Mouse (Mus musculus) heart, embryonic 14.5 days (tissue): ENCODE results near the gene U2af1. TPM values are rescaled to one million over a fixed set of nuclear protein-coding genes. Genes with fewer than 3 reads are reported as not detected.
"Not testable (repeated sequence)": the region's sequence is repeated elsewhere in the genome, so short reads cannot be mapped to it uniquely, and the experiment has no call there.

Experiments used
- ATAC-seq: fragments of 200-750 bp; cut with Nextera tagmentation; 2 replicates; pipeline ENCODE4 v1.8.0; 2017; ENCODE audit warnings: low read depth, moderate TSS enrichment; ENCODE audit not compliant: insufficient number of reproducible peaks, insufficient read depth, low FRiP score
- H3K27ac ChIP-seq, 2 experiments: fragments of 200-500 bp in 1 of 2; fragments of 300-500 bp in 1 of 2; sonication (generic) in 1 of 2; replicated peaks in 1 of 2; 2 replicates each; pipeline ENCODE4 v1.5.1; 2012 to 2014; ENCODE audit warnings: low read depth in 2 of 2, low read length in 2 of 2, control low read depth in 1 of 2, mild to moderate bottlenecking in 1 of 2, mixed read lengths in 1 of 2; ENCODE audit not compliant: control insufficient read depth in 1 of 2, insufficient read depth in 1 of 2
- H3K27me3 ChIP-seq: fragments of 300-500 bp; sonication (generic); 2 replicates; pipeline ENCODE4 v1.6.1; 2014; ENCODE audit warnings: mild to moderate bottlenecking, low read length, control low read depth; ENCODE audit not compliant: control insufficient read depth, insufficient read depth
- H3K36me3 ChIP-seq: fragments of 300-500 bp; sonication (generic); 2 replicates; pipeline ENCODE4 v1.6.1; 2014; ENCODE audit warnings: mild to moderate bottlenecking, control low read depth, low read length, mixed read lengths; ENCODE audit not compliant: control insufficient read depth, insufficient read depth
- H3K4me1 ChIP-seq, 2 experiments: fragments of 200-500 bp in 1 of 2; fragments of 300-500 bp in 1 of 2; sonication (generic) in 1 of 2; 2 replicates each; pipeline ENCODE4 v1.6.1; 2012 to 2014; ENCODE audit warnings: low read length in 2 of 2, control low read depth in 1 of 2, mixed read lengths in 1 of 2; ENCODE audit not compliant: control insufficient read depth in 2 of 2, insufficient read depth in 2 of 2
- H3K4me2 ChIP-seq: fragments of 300-500 bp; sonication (generic); 2 replicates; pipeline ENCODE4 v1.6.1; 2014; ENCODE audit warnings: mild to moderate bottlenecking, low read length
- H3K4me3 ChIP-seq, 2 experiments: fragments of 200-500 bp in 1 of 2; fragments of 300-500 bp in 1 of 2; sonication (generic) in 1 of 2; 2 replicates each; pipeline ENCODE4 v1.5.1; 2012 to 2014; ENCODE audit warnings: low read length in 2 of 2, mild to moderate bottlenecking in 2 of 2, control low read depth in 1 of 2, low read depth in 1 of 2, moderate library complexity in 1 of 2; ENCODE audit not compliant: control insufficient read depth in 1 of 2, insufficient read depth in 1 of 2
- H3K9ac ChIP-seq: fragments of 300-500 bp; sonication (generic); 2 replicates; pipeline ENCODE4 v1.6.1; 2014; ENCODE audit warnings: mild to moderate bottlenecking, low read length
- H3K9me3 ChIP-seq: fragments of 300-500 bp; sonication (generic); 2 replicates; pipeline ENCODE4 v1.6.1; 2016; ENCODE audit warnings: low read length, control low read depth; ENCODE audit not compliant: control insufficient read depth
- WGBS: fragments of 180-500 bp; shearing (Covaris S2); extraction: QIAGEN DNeasy Blood & Tissue Kit; methylation state at CpG from one replicate; pipeline ENCODE4 v1.1.7; 2014; 5-methylcytosine and 5-hydroxymethylcytosine counted together
- polyA plus RNA-seq: library from polyadenylated mRNA; unstranded; fragments of >200 nt; fragmentation: Nextera tagmentation; extraction: Ambion mirVana; gene quantifications from 2 replicates; pipeline ENCODE4 v1.2.1, GENCODE M21; 2014

U2af1 gene
- polyA plus RNA-seq, result 96.5 and 112 TPM in 2 replicates

DNA sequence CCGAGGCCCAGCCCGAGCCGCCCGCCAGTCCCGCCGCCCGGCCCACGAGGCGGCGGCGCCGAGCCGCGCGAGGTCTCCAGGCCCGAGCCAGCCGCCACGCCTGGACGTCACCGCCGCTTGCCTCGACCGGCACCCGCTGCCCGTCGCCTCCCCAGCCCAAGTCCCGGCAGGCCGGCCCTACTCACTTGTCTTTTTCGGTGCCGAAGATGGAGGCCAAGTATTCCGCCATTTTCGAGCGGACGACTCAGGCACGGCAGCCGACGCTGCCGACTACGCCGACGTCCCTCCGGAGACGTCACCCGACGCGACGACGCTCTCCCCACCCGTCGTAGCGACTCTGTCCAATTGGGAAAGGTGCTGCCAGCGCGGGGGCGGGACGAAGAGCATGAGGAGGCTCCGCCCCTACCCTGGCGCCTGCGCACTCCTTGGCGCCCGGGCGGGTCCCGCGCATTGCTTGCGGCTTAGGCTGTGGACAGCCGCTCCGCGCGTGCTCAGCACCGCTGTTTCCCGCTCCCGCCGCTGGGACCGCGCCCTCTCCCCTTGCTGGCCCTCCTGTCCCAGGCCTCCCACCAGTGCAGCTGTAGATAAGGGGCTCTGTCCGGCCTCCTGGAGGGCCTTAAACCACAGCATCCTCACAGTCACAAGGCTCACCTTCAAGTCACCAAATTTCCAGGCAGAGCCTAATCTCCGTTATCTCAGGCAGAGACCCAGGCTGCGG, at the start of gene U2af1:
Gene U2af1, minus strand, starts transcription at position 425 of the 718 bp plus-strand sequence.
- ATAC-seq, result peak; percentile 99
- under 1% methylated on average over 77 of the region's 77 CpGs for WGBS
- Histone ChIP-seq H3K36me3 (peaks cover 26% of the 10 kb centered on the region), H3K4me1 (peaks cover 8 to 21% of the 10 kb centered on the region in 2 experiments), H3K9ac (peak within 1 kb of the TSS; percentile 99), H3K27me3 (no peaks in the 10 kb centered on the region), H3K27ac (peak within 1 kb of the TSS; percentile 84 to 86), H3K9me3 (no peaks in the 10 kb centered on the region), H3K4me3 (peak within 1 kb of the TSS; percentile 87 to 97), H3K4me2 (peak within 1 kb of the TSS; percentile 93)

DNA sequence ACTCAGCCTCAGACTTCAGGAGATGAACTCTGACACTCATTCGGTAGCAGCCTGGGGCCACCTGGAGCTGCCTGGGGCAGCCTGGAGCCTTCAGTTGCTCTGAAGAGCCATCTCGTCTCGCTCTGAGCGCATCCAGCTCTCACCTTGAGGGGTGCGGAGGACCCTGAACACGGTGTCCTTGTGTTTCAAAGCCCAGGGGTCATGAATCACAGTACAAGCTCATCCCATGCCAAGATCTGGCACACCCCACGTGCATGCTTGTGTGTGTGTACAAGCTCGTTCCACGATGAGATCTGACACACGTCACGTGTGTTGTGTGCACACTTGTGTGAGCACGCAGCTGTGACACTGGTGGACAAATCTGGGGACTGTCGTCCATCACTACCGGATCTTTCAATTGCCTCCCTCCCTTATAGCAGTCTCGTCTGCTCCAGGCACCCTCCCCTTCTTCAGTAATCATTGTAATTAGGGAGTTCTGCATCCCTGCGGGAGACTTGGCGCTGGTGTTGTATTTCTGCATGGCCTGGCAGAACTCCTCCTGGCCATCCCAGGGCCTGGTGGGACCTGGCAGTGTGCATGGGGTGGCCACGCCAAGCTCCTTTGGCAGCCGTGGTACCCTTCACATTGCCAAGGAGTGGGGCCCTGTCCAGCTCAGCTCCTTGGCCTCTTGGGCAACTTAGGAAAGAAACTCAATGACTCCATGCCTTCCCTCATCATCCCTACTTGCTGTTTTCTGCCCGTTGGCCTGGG, 46.8 kb upstream of the U2af1 start:
- Histone ChIP-seq H3K36me3 (no peaks in the 10 kb centered on the region), H3K4me3 (no peak overlapping the region), H3K9ac (no peak overlapping the region), H3K27me3 (no peaks in the 10 kb centered on the region), H3K4me1 (no peaks in the 10 kb centered on the region; a peak in 1 of 4 replicates), H3K9me3 (no peaks in the 10 kb centered on the region), H3K27ac (no peak overlapping the region), H3K4me2 (no peak overlapping the region)
- ATAC-seq, result no peak
- WGBS, result 76% methylated on average over 20 of the region's 20 CpGs

- Histone ChIP-seq H3K9me3 (no peaks in the 10 kb centered on the region), H3K27ac (no peak overlapping the region), H3K36me3 (no peaks in the 10 kb centered on the region), H3K4me3 (no peak overlapping the region), H3K9ac (no peak overlapping the region), H3K4me1 (no peaks in the 10 kb centered on the region; a peak in 1 of 4 replicates), H3K27me3 (no peaks in the 10 kb centered on the region), H3K4me2 (no peak overlapping the region)
- WGBS, result 63% methylated on average over 6 of the region's 6 CpGs
- ATAC-seq, result 0 out of 2 replicates have a peak, but pooled peaks have one; percentile 17
These were observed 44.7 kb upstream of the U2af1 start for GRCm38 (mm10) chr17:31703276-31703980.

DNA sequence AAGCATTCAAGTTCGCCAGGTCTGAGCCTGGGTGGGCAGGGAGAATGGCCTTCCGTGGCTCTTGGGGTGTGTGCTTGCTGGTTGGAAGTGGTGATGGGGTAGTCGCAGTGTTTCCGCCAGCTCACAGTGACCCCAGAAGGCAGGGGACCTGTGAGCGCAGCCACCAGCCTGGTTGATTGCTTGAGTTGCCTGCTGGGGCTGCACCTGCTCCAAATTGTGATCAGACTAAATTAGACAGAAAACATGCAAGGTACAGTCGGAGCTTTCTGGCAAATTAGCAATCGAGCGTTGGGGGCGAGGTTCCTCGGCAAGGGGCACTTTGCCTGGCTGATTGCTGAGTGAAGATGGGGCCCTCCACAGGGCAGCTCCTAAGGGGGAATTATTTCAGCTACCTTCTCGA, 39.7 kb upstream of the U2af1 start:
- H3K9me3 ChIP-seq, result no peaks in the 10 kb centered on the region
- no peak overlapping the region for H3K4me3 ChIP-seq
- no peak overlapping the region for H3K27ac ChIP-seq
- no peak overlapping the region for H3K4me2 ChIP-seq
- WGBS, result 67% methylated on average over 11 of the region's 11 CpGs
- peaks cover 5 to 6% of the 10 kb centered on the region in 2 experiments for H3K4me1 ChIP-seq
- H3K27me3 ChIP-seq, result no peaks in the 10 kb centered on the region
- no peak for ATAC-seq
- H3K9ac ChIP-seq, result no peak overlapping the region; the same call in 1 of the 2 replicates
- no peaks in the 10 kb centered on the region for H3K36me3 ChIP-seq

GRCm38 (mm10) chr17:31695356-31695755, 36.7 kb upstream of the U2af1 start:
- H3K4me1 ChIP-seq, result peaks cover 14 to 16% of the 10 kb centered on the region in 2 experiments
- not testable (repeated sequence) for H3K27me3 ChIP-seq, ATAC-seq, H3K4me3 ChIP-seq, H3K9ac ChIP-seq, H3K4me2 ChIP-seq, H3K9me3 ChIP-seq, H3K36me3 ChIP-seq, H3K27ac ChIP-seq
- WGBS, result 91% methylated on average over 6 of the region's 7 CpGs

DNA sequence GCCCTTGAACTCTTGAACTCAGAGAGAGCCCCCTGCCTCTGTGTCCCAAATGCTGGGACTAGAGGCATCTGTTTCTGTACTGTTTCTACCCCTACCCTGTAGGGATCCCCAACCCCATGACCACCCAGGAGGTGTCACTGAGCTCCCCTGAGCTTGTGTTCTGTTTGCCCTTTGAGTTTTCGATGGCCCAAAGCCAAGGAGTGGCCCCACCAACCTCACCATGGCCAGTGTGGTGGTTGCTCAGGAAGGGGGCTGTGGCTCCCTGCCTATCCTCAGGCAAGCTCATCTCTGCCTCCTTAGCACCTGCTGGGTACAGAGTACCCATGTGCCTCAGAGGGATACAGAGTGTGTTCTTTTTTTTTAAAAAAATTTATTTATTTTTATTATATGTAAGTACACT, 36.3 kb upstream of the U2af1 start:
- no peak for ATAC-seq
- H3K9ac ChIP-seq, result no peak overlapping the region
- WGBS, result 95% methylated on average over 1 of the region's 1 CpGs
- H3K4me1 ChIP-seq, result peaks cover 14 to 16% of the 10 kb centered on the region in 2 experiments
- no peak overlapping the region for H3K4me2 ChIP-seq
- no peak overlapping the region for H3K27ac ChIP-seq
- H3K27me3 ChIP-seq, result no peaks in the 10 kb centered on the region
- no peak overlapping the region for H3K4me3 ChIP-seq
- H3K36me3 ChIP-seq, result no peaks in the 10 kb centered on the region
- H3K9me3 ChIP-seq, result no peaks in the 10 kb centered on the region

GRCm38 (mm10) chr17:31694023-31694376, 35.3 kb upstream of the U2af1 start:
- H3K4me1 ChIP-seq, result peaks cover 14 to 16% of the 10 kb centered on the region in 2 experiments
- no peak overlapping the region for H3K27ac ChIP-seq
- H3K4me2 ChIP-seq, result no peak overlapping the region

More at GRCm38 (mm10) chr17:31694023-31694376, 35.3 kb upstream of the U2af1 start:
- no peaks in the 10 kb centered on the region for H3K27me3 ChIP-seq
- H3K36me3 ChIP-seq, result no peaks in the 10 kb centered on the region
- no peak overlapping the region for H3K4me3 ChIP-seq
- 67% methylated on average over 7 of the region's 7 CpGs for WGBS
- no peak for ATAC-seq
- no peaks in the 10 kb centered on the region for H3K9me3 ChIP-seq
- no peak overlapping the region for H3K9ac ChIP-seq
